Mouse (Mus musculus) v-Abl transformed pro-B cells (cell line): ENCODE results near the gene Ganab.

ENCODE experiments used
- in situ Hi-C, 2 experiments: fragments of 400-800 bp; cut with MboI; formaldehyde crosslinking; loops; one replicate each; pipeline ENCODE4 v1.15.1; 2025; ENCODE audit not compliant: unreplicated experiment in 2 of 2

Gene Ganab

DNA sequence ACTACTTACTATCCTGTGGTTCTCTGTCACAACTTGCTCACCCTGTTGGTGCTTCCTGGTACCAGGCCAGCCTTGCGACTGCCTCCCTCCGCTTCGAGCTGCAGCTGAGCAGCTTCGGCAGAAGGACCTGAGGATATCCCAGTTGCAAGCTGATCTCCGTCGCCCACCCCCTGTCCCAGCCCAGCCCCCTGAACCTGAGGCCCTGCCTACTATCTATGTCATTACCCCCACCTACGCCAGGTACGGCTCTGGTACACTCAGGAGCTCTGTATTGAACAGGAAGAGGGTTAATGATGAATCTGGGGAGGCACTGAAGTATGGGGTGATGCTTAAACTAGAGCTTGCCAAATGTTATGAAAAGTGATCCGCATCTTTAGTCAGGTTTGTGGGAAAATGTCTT lies 23.9 kb downstream of the Ganab start:
- in situ Hi-C loops, result no loop called here

DNA sequence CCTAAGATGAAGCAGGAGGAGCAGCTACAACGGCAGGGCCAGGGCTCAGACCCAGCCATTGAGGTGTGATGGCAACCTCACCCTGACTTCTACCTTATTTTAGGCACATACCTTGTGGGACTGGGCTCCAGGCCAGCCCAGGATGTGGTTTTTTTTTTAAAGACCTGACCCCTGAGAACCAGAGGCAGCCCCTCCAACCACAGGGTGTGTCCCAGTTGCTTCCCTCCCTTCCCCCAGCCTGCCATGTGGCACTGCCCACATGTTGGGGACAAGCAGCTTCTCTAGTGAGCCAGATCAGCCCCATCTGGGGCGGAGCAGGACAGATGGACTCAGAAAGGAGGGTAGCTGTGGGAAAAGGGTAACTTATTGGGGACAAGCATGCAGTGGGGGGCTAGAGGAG lies 28.9 kb downstream of the Ganab start:
- in situ Hi-C loops, result loop anchor here in 1 of 2 experiments (25.0 kb wide), 1 partner anchor 189 kb away; the partner anchor contains the start of genes 1700092M07Rik, Stx5a and Wdr74

DNA sequence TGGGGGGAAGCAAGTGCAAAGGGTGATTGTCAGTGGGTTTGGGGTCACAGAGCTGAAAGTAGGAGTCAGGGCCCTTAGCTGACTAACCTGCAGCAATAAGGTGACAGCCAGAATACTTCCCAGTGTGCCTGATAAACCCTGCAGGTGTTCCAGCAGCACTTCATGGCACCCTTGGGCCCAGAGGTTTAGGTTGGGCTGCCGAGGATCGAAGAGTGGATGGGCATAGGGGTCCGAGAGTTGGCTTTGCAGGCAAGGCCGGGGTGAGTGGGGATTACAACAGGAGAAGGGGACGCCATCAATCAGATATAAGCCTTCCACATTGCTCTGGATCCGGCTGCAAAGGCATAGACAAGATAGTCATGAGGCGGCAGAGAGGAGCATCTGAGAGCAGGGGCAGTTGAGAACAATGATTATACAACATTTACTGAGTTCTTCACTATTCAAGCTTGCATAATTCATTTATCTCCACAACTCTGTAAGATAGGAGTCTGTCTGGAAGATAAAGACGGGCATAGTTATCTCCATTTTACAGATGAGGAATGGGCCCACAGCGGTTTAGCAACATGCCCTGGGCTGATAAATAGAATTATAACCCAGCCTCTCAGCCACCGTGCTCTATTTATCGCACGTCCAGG lies 30.1 kb downstream of the Ganab start:
- in situ Hi-C loops, result loop anchor here in 1 of 2 experiments (25.0 kb wide), 1 partner anchor 191 kb away; the partner anchor contains the start of genes 1700092M07Rik, Stx5a and Wdr74

DNA sequence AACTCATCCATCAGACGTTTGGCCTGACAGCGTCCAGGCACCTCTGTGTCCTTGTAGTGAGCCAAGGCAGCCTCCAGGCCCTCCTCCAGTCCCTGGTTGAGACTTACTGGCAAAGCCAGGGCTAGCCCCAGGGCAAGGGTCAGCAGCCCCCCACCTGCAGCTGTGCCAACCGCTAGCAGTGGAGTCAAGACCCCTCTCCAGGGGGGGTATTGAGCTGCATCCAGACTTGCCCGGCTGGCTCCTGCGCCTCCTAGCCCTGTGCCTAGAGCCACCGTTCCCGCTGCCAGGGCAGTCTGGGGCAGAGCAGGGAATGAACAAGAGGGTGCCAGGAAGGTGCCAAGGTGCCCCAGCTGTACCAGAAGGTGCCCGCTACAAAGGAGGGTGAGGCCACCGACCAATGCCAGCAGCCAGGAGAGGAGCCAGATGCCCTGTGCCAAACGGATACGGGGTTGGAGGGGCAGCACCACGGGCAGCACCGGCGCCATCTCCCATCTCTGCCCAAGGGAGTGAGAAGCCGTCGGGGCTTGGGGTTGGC lies 30.9 kb downstream of the Ganab start:
- in situ Hi-C loops, result loop anchor here in 1 of 2 experiments (25.0 kb wide), 1 partner anchor 191 kb away; the partner anchor contains the start of genes 1700092M07Rik, Stx5a and Wdr74

DNA sequence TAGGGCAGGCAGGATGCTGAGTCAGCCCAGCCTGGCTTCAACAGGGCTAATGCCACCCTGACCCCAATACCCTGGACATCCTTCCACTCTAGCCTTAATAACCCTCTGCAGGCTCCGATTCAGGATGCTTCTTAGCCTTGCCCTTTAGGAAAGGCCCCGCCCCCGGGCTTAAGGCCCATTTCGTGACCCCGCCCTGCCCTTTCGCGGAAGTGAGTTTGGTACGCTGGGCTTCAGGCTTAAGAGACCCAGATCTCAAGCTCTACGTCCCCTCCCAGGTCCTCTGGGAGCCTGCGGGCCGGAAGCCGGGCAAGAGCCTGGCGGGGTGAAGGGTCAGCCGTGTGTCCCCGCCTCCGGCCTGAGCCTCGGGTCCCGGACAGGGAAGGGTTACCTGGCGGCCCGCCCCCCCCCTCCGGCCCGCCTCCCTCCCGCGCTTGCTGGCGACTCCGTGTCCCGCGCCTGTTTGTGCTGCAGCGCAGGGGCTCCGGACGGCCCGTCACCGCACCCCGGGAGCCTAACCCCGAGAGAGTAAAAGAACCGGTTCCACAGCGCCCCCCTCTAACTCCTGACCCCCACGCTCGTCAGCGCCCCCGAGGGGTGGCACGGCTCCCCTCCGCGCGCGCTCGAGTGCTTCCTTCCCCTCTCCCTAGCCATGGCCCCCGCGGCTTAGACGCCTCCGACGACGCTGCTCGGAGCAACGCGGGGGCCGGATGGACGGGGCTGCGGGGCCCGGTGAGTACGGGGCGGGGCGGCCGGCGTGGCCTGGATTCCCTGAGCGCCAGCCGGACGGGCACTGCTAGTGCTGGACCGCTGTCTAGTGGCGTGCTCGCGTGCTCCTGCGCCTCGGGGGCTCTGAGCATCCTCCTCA lies 31.6 kb downstream of the Ganab start, which contains the start of the genes Rom1 and Eml3:
Rom1 (minus strand) TSS at position 133 of the 865 bp plus-strand sequence.
Eml3 (plus strand) TSS at position 329 of the 865 bp plus-strand sequence.
- in situ Hi-C loops, result loop anchor here in 1 of 2 experiments (25.0 kb wide), 1 partner anchor 192 kb away; the partner anchor contains the start of genes 1700092M07Rik, Stx5a and Wdr74

DNA sequence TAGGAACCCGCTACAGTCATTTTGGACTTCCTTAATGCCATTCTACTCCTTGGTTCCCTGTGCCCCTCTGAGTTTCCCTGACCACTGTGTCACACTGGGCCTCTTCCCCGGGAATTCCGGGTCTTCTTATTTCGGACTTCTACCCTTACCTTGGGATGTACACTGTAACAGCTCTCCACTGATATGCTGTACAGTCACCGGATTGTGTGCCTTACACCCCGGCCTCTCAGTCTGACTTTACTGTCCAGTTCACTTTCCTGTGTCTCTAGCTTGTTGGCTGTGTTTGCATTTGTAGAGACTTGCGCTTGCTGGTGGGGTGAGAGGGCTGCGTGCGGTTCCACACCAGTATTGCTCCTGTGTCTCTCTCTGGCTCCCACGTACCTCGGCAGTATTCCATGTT lies 32.2 kb downstream of the Ganab start:
- in situ Hi-C loops, result loop anchor here in 1 of 2 experiments (25.0 kb wide), 1 partner anchor 193 kb away; the partner anchor contains the start of genes 1700092M07Rik, Stx5a and Wdr74

DNA sequence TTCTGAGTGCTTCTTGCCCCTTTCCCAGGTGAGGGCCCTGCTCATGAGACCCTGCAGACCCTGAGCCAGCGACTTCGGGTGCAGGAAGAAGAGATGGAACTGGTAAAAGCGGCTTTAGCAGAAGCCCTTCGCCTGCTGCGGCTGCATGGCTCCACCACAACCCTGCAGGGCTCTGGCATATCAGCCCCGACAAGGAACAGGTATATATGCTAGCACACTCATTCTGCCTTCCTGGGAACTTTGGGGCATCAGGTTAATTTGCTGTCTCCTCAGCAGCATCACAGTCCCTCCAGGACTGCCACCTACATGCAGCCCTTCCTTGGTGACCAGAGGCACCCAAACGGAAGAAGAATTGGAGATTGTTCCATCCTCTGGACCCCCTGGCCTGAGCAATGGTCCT lies 32.9 kb downstream of the Ganab start:
- in situ Hi-C loops, result loop anchor here in 1 of 2 experiments (25.0 kb wide), 1 partner anchor 193 kb away; the partner anchor contains the start of genes 1700092M07Rik, Stx5a and Wdr74

DNA sequence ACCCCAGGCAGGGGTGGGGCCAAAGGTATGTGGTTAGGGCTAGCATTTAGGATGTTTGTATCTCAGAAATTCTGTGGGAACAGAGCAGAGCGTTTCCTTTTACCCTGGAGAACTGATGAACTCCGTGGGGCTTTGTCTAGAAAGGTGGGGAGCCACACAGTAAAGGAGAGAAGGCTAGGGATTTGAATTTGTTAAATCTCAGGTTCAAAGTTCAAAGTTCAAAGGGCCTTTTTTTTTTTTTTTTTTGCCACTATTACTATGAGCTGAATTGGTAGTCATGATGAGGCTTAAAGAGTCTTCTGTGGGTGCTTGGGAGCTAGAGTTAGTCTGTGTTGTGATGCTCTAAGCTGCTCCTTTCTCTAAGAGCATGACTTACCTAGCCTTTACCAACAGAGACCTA lies 38.9 kb downstream of the Ganab start:
- in situ Hi-C loops, result loop anchor here in 1 of 2 experiments (25.0 kb wide), 1 partner anchor 199 kb away; the partner anchor contains the start of genes 1700092M07Rik, Stx5a and Wdr74

DNA sequence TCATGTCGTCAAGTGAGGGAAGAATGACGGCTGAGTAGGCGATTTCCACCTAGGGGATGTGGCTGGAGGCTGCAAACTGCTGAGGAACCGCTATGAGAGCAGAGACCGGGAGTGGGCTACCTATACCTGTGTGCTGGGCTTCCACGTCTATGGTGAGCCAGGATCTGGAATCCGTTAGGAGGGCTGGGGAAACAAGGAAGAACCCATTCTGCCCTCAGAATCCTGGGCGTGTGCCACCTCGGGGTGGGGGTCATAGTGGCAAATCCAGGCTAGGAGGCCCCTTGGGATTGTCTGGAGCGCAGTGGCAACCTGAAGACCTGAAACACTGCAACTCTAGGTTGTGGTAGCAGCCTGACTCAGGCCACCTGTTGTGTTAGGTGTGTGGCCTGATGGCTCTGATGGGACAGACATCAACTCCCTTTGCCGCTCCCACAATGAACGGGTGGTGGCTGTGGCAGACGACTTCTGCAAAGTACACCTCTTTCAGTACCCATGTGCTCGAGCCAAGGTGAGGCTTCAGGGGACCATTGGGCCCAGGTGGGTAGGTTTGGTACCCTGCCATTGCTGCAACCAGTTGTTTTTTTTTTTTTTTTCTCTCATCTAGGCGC lies 42.8 kb downstream of the Ganab start:
- in situ Hi-C loops, result loop anchor here in 1 of 2 experiments (25.0 kb wide), 1 partner anchor 203 kb away; the partner anchor contains the start of genes 1700092M07Rik, Stx5a and Wdr74

DNA sequence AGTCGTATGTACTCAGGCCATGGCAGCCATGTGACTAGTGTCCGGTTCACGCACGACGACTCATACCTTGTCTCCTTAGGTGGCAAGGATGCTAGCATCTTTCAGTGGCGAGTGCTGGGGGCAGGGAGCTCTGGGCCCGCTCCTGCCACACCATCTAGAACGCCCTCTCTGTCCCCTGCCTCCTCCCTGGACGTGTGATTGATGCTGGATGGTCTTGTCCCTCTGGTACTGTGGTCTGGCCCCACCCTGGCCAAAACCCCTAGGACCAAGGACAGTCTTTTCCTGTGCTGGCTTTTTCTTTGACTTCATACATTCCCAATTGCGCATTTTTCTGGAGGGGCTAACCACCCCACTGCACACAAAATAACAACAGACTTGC lies 43.3 kb downstream of the Ganab start:
- in situ Hi-C loops, result loop anchor here in 1 of 2 experiments (25.0 kb wide), 1 partner anchor 204 kb away; the partner anchor contains the start of genes 1700092M07Rik, Stx5a and Wdr74

DNA sequence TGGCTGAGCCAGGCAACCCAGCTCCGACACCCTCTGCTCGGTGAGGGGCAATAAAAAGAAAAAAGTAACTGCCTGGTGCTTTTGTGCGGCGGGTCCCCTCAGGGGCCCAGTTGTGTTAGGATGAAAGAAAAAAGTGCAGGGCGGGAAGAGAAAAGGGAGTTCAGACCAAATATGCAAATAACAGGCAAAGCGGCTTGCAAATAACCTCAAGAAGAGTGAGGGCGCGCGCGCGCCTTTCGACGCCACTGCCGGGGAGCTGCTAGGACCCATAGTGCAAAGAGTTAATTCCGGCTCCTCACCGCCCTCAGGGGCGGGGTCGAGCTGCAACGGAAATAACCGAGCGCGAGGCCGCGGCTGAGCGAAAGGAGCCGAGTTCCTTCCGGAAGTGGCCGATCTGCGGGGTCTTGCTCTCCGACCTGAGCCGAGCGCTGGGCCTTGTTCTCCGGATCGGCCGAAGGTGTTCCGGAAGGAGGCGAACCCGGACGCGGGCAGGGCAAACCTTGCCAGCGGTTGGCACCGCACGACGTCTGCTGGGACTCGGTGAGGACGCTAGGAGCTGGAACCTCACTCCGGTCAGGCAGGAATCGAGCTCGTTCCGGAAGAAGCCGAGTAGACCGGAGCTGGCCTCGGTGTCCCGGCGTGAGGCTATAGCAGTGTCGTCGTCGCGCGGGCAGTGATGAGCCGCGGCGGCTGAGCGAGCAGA lies 43.8 kb downstream of the Ganab start, which contains the start of gene Mta2:
Mta2 (plus strand) TSS at position 361 of the 703 bp plus-strand sequence.
- in situ Hi-C loops, result loop anchor here in 1 of 2 experiments (25.0 kb wide), 1 partner anchor 204 kb away; the partner anchor contains the start of genes 1700092M07Rik, Stx5a and Wdr74

DNA sequence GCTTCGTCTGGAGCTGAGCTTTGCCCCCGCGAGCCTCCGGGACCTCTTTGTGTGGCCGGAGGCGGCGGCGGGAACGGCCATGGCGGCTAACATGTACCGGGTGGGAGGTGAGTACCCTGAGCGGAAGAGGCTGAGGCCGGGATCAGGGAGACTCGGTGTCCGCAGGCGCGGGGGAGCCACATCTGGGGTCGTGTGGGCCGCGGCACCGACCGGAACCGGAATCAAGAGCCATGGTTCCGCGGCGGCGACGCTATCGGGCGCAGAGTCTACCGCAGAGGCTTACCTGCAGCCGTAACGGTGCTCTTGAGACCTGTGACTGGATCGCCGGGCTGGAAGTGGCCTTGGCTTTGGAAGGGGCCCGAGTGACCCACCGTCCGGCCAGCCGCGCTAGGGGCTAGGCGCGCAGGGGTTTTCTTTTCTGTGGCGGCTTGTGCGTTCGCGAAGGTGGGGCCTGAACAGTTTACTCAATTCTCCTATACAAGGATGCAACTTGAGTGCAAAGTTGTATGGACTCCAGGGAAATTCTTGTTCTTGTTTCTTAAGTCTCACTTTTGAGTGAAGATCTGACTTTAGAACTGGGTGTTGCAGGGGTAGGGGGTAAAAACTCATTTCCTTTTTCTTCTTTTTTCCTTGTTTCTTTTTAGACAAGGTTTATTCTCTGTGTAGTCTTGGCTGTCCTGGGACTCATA lies 44.5 kb downstream of the Ganab start:
- in situ Hi-C loops, result loop anchor here in 1 of 2 experiments (25.0 kb wide), 1 partner anchor 205 kb away; the partner anchor contains the start of genes 1700092M07Rik, Stx5a and Wdr74

DNA sequence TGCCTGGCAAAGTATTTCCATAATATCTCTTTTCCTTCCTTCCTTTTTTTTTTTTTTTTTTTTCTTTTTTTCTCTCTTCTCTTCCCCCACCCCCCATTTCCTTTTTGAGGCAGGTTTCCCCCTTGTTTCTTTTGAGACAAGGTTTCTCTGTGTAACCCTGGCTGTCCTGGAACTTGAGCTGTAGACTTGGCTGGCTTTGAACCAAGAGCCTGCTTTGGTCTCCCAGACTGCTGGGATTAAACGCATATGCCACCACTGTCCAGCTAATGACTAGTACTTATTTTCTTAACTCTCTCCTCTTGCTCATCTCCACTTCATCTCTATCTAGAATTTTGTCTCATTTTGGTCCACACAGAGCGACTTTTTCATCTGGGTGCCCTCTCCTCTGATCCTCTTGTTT lies 45.2 kb downstream of the Ganab start:
- in situ Hi-C loops, result loop anchor here in 1 of 2 experiments (25.0 kb wide), 1 partner anchor 206 kb away; the partner anchor contains the start of genes 1700092M07Rik, Stx5a and Wdr74

DNA sequence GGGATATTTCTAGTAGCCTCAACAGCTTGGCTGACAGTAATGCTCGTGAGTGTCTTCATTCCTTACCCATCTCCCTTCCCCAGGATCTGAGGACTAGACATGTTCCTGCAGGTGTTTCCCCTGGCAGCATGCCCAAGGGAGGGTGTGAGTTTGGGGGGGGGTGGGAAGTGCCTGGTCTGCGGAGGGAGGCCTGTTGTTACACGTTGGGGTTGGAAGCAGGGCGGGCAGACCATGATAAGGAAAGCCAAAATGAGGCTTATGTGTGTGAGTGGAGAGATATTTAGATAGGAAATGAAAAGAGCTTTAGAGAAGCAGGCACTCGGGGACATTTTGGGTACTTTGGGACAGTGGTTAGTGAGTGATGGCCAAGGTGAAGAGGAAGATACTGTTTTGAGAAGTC lies 46.2 kb downstream of the Ganab start:
- in situ Hi-C loops, result loop anchor here in 1 of 2 experiments (25.0 kb wide), 1 partner anchor 207 kb away; the partner anchor contains the start of genes 1700092M07Rik, Stx5a and Wdr74

DNA sequence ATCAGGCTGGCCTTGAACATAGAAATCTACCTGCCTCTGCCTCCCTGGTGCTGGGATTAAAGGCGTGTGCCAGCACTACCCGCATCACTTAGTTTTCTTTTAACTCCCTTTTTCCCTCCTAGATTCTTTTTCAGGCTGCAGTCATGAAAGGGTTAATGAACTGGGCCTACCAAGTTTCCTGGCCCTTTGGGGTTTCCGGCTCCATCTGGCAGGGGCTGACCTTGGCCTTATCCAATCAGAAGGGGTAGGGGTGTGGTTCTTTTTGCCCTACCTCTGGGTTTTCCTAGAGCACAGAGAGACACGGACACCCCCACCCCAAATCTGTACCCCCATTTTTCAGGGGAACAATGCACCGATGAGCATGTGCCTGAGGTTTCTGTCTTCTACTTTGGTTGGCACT lies 46.9 kb downstream of the Ganab start:
- in situ Hi-C loops, result loop anchor here in 1 of 2 experiments (25.0 kb wide), 1 partner anchor 207 kb away; the partner anchor contains the start of genes 1700092M07Rik, Stx5a and Wdr74

DNA sequence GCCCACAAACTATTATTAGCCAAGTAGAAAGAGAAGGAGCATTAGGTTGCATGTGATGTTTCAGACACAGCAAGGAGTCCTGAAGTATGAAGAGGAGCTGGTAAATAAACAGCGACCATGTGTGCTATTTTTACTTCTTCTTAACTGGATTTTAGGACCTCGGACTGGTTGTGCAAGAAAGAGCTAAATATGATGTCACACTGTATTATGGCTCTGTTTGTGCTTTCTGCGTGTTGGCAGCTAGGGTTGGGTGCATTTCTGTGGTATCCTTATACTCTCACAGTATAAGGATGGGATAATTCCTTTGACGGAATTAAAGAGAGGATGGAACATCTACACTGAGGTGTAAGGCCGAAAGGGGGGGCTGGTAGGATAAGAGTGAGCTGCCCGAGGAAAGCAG lies 47.4 kb downstream of the Ganab start:
- in situ Hi-C loops, result loop anchor here in 1 of 2 experiments (25.0 kb wide), 1 partner anchor 208 kb away; the partner anchor contains the start of genes 1700092M07Rik, Stx5a and Wdr74

DNA sequence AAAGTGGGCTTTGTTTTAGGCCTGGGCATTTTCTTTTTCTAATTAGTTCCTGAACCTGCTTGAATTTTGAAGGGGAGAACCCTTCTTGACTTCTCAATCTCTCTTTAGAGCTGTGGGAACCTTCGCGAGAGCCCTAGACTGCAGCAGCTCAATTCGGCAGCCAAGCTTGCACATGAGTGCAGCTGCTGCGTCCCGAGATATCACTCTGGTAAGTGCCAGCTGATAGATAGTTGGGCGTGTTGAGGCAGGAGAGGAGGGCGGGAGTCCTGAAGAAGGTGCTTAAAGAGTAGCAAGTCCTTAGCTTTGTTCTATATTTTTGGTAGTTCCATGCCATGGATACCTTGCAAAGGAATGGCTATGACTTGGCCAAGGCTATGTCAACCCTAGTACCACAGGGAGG lies 49.1 kb downstream of the Ganab start:
- in situ Hi-C loops, result loop anchor here in 1 of 2 experiments (25.0 kb wide), 1 partner anchor 210 kb away; the partner anchor contains the start of genes 1700092M07Rik, Stx5a and Wdr74

DNA sequence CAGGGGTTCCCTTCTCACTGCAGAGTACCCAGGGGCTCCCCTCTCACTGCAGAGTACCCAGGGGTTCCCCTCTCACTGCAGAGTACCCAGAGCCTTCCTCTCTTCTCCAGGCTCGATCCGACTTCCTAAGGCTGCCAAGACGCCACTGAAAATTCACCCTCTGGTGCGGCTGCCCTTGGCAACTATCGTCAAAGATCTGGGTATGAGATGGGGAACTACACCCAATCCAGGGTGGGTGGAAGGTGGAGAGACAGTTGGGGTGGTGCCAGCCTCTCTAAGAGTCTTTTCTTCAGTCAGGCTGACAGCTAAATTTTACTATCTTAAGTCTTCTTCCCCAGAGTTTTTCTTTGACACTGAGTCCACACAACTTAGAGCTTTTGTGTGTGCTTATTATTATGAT lies 52.3 kb downstream of the Ganab start:
- in situ Hi-C loops, result loop anchor here in 1 of 2 experiments (25.0 kb wide), 1 partner anchor 88 kb away; the partner anchor contains the start of genes Lrrn4cl and Ubxn1
